Mouse (Mus musculus) ES-E14 (cell line): Measurements from ENCODE around the gene Rora. TPM values are rescaled to one million over a fixed set of nuclear protein-coding genes. Genes with fewer than 3 reads are reported as not detected.

Experiments
- DNase-seq: peaks from one replicate; pipeline ENCODE4 v3.0.0-alpha.2; 2013; ENCODE audit warnings: low read depth, low spot score
- H3K27ac ChIP-seq: 2 replicates; pipeline ENCODE4 v1.5.1; 2012; ENCODE audit warnings: low read depth, mild to moderate bottlenecking, low read length, moderate library complexity, mixed read lengths; ENCODE audit not compliant: poor library complexity, insufficient read depth, severe bottlenecking
- H3K36me3 ChIP-seq: 2 replicates; pipeline ENCODE4 v1.6.1; 2012; ENCODE audit warnings: mild to moderate bottlenecking, low read length, moderate library complexity, mixed read lengths; ENCODE audit not compliant: control insufficient read depth, poor library complexity, insufficient read depth, severe bottlenecking
- H3K4me1 ChIP-seq, 2 experiments: fragments of 150-350 bp in 1 of 2; sonication (generic) in 1 of 2; 2 replicates each; pipeline ENCODE4 v1.6.1; 2012; ENCODE audit warnings: low read length in 2 of 2, mild to moderate bottlenecking in 1 of 2, mixed read lengths in 1 of 2; ENCODE audit not compliant: control insufficient read depth in 2 of 2, insufficient read depth in 2 of 2, poor library complexity in 1 of 2
- H3K4me3 ChIP-seq, 2 experiments: fragments of 150-350 bp in 1 of 2; sonication (generic) in 1 of 2; 2 replicates each; pipeline ENCODE4 v1.5.1; 2012; ENCODE audit warnings: low read length in 2 of 2, low read depth in 1 of 2, mild to moderate bottlenecking in 1 of 2, mixed read lengths in 1 of 2; ENCODE audit not compliant: insufficient read depth in 1 of 2, poor library complexity in 1 of 2, severe bottlenecking in 1 of 2
- H3K9ac ChIP-seq: 2 replicates; pipeline ENCODE4 v1.6.1; 2012; ENCODE audit warnings: low read depth, mild to moderate bottlenecking, low read length, mixed read lengths; ENCODE audit not compliant: poor library complexity, insufficient read depth, severe bottlenecking
- H3K9me3 ChIP-seq: fragments of 150-350 bp; sonication (generic); 2 replicates; pipeline ENCODE4 v1.6.1; 2012; ENCODE audit warnings: low read depth, mild to moderate bottlenecking, low read length; ENCODE audit not compliant: control insufficient read depth, insufficient read depth
- CHD2 ChIP-seq: IDR thresholded peaks from 2 replicates; pipeline ENCODE4 v1.6.1; 2014; ENCODE audit warnings: mild to moderate bottlenecking, low read depth, low read length, inconsistent platforms
- HCFC1 ChIP-seq: IDR thresholded peaks from 2 replicates; pipeline ENCODE4 v1.6.1; 2012; ENCODE audit warnings: low read length, inconsistent platforms, borderline replicate concordance; ENCODE audit not compliant: insufficient read depth
- MAFK ChIP-seq: IDR thresholded peaks from 2 replicates; pipeline ENCODE4 v1.6.1; 2014; ENCODE audit warnings: mild to moderate bottlenecking, low read depth, low read length, inconsistent platforms; ENCODE audit not compliant: insufficient read depth
- ZC3H11A ChIP-seq: IDR thresholded peaks from 2 replicates; pipeline ENCODE4 v1.6.1; 2012; ENCODE audit warnings: low read depth, mild to moderate bottlenecking, inconsistent platforms, low read length, borderline replicate concordance
- ZNF384 ChIP-seq: IDR thresholded peaks from 2 replicates; pipeline ENCODE4 v1.6.1; 2012; ENCODE audit warnings: low read depth, low read length, inconsistent platforms
- in situ Hi-C, 2 experiments: fragments of 600-800 bp; cut with MboI; formaldehyde crosslinking; loops; one replicate each; pipeline ENCODE4 v1.15.1; 2025; ENCODE audit warnings: low sequenced_read_pairs in 2 of 2, inconsistent platforms in 1 of 2; ENCODE audit not compliant: unreplicated experiment in 2 of 2
- total RNA-seq: library from RNA; depleted of rRNA; stranded (reverse); fragments of 300-350 nt; gene quantifications from 2 replicates; pipeline ENCODE4 v1.2.3, GENCODE M21; 2012

Gene Rora
- total RNA-seq, 1 experiment: 2.1 TPM

GRCm38 (mm10) chr9:69313297-69313696, 659.7 kb downstream of the Rora start:
- DNase-seq: no peak
- Histone ChIP-seq H3K9me3 (no peaks in the 10 kb centered on the region), H3K36me3 (no peaks in the 10 kb centered on the region), H3K9ac (no peak overlapping the region), H3K27ac (no peak overlapping the region), H3K4me1 (no peaks in the 10 kb centered on the region), H3K4me3 (no peak overlapping the region)
- in situ Hi-C loops: no loop called here
- TF ChIP-seq ZC3H11A: no peak
- TF ChIP-seq ZNF384: no peak
- TF ChIP-seq CHD2: no peak
- TF ChIP-seq MAFK: no peak
- TF ChIP-seq HCFC1: no peak

GRCm38 (mm10) chr9:69314451-69315210, 661.0 kb downstream of the Rora start:
- no peaks in the 10 kb centered on the region for H3K4me1 ChIP-seq
- H3K36me3 ChIP-seq: no peaks in the 10 kb centered on the region
- in situ Hi-C loops: no loop called here
- H3K9me3 ChIP-seq: no peaks in the 10 kb centered on the region
- H3K27ac ChIP-seq: no peak overlapping the region
- TF ChIP-seq HCFC1 (no peak), CHD2 (no peak)
- H3K4me3 ChIP-seq: no peak overlapping the region
- no peak for DNase-seq
- no peak overlapping the region for H3K9ac ChIP-seq

- no peak for DNase-seq
- H3K36me3 ChIP-seq: no peaks in the 10 kb centered on the region
- TF ChIP-seq ZNF384 (no peak), MAFK (no peak), CHD2 (no peak), ZC3H11A (no peak), HCFC1 (no peak)
- no peaks in the 10 kb centered on the region for H3K4me1 ChIP-seq
- in situ Hi-C loops: no loop called here
- H3K27ac ChIP-seq: no peak overlapping the region
- no peak overlapping the region for H3K4me3 ChIP-seq
- no peak overlapping the region for H3K9ac ChIP-seq
- H3K9me3 ChIP-seq: no peaks in the 10 kb centered on the region
These were observed 664.0 kb downstream of the Rora start for GRCm38 (mm10) chr9:69317527-69318115.

GRCm38 (mm10) chr9:69319434-69319833, 665.8 kb downstream of the Rora start:
- Histone ChIP-seq H3K4me3 (no peak overlapping the region), H3K9me3 (no peaks in the 10 kb centered on the region), H3K36me3 (no peaks in the 10 kb centered on the region), H3K9ac (no peak overlapping the region), H3K4me1 (no peaks in the 10 kb centered on the region), H3K27ac (no peak overlapping the region)
- in situ Hi-C loops: no loop called here
- TF ChIP-seq ZNF384: no peak
- no peak for TF ChIP-seq CHD2
- TF ChIP-seq HCFC1: no peak
- no peak for TF ChIP-seq ZC3H11A
- no peak for TF ChIP-seq MAFK
- no peak for DNase-seq
